Mouse (Mus musculus): ENCODE results near the gene Tssk4.

The Tssk4 gene

DNA sequence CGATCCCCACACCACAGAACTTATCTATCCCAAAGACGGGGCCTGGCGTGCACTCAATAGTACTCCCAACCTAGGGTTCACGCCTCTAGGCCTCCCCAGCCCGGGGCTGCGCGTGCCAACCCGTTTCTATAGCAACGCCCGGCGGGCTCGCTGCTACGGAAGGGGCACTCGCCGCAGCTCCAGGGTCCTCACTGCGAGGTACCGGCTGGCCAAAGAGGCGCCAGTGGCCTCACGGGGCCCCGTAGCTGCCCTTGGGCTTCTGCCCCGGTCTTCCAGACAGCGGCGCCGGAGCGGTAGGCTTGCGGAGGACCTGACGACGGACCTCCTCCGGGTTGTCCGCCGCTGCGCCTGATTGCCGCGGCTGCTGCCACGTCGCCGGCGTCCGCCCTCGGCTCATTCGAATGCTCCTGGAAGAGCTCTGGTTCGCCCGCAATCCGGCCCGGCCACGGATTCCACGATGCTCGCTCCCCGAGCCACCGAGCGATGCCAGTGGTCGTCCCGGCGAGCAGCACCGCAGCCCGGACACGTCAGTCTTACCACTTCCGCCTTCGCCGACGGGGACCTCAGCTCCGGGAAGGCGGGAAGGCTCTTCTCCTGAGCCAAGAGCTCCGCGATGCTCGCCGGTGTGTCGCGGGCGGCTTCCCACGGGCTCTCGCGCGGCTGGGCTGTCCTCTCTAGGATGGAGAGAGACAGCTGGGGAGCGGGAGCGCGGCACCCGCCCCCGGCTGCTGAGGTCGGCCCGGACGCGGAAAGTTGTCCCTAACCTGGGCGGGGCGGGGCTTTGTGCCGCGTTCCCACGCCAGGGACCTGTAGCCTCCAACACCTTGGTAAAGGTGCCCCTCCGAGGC, 6.7 kb upstream of the Tssk4 start, which contains the start of gene Tm9sf1:
Tm9sf1 (minus strand) TSS at position 747 of the 848 bp plus-strand sequence.
- DNase-seq (ENCODE audit: extremely low spot score) = peak; percentile 92

DNA sequence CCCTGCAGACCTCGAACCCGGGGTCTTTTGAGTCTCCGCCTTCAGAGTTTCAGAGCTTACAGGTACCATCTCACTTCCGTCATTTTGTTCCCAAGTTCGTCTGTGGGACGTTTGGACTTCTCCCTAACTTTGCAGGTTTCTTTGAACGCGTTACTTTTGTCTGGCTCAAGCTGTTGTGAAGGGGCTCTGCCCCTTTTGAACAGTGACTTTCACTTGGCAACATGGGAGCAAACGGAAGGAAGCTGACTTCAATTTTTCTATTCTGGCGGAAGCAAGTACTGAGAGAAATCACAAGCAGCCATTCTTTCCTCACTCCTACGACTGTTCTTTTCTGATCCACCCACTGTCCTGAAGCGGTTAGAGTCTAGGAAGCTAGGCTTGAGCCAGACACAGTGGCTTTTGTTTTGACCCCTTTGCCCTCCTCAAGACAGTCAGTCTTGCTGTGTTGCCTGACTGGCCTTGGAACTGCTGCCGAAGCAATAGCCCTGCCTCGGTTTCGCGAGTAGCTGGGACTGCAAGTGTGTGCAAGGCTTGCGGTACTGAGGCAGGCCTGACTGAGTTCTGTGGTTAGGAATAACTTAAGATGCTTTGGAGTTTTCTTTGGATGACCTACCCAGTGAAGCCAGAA, 5.6 kb upstream of the Tssk4 start:
- DNase-seq (ENCODE audit: extremely low spot score) = peak; percentile 24

DNA sequence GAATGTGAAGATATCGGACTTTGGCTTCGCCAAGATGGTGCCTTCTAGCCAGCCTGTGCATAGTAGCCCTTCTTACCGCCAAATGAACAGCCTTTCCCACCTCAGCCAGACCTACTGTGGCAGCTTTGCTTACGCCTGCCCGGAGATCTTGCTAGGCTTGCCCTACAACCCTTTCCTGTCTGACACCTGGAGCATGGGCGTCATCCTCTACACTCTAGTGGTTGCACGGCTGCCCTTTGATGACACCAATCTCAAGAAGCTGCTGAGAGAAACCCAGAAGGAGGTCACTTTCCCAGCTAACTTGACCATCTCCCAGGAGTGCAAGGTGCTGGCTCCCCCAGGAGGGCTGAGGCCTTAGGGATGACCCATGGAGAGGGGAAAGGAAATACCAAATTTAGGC, 1.5 kb downstream of the Tssk4 start:
- no peak for DNase-seq (ENCODE audit: extremely low spot score)

DNA sequence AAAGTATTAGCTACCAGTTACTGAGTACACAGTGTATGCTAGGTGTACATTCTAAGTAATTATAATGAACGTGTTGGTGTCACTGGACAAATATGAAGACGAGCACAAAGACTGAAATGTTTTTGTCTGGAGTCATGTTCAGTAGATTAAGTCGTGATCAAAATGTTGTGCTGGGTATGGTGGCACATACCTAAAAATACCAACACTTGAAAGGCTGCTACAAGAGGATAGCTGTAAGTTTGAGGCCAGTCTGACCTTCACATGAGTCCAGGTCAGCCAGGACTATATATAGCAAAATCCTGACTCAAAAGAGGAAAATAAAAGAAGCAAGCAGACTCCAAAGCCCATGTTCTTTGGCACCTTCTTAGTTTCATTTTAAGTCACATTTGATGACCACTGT, 7.0 kb downstream of the Tssk4 start:
- no peak for DNase-seq (ENCODE audit: extremely low spot score)

DNA sequence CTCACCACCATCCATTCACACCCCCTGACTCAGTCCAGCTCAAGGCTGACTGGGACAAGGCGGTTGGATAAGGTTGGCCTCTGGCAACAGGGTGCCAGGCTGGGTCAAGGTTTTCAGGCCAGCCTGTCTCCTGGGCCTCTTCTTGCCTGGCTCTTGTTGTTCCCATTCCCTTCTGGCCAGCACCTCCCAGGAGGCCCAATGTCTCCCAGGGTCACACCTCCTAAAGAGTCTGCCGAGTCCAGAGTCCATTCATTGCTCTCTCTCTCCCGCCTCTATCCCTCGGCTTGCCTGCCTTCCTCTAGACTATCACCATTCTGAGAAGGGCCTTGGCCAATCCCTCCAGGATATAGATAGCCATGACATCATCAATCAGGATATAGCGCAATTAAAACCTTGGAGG, 8.0 kb downstream of the Tssk4 start:
- DNase-seq (ENCODE audit: extremely low spot score) = no peak

DNA sequence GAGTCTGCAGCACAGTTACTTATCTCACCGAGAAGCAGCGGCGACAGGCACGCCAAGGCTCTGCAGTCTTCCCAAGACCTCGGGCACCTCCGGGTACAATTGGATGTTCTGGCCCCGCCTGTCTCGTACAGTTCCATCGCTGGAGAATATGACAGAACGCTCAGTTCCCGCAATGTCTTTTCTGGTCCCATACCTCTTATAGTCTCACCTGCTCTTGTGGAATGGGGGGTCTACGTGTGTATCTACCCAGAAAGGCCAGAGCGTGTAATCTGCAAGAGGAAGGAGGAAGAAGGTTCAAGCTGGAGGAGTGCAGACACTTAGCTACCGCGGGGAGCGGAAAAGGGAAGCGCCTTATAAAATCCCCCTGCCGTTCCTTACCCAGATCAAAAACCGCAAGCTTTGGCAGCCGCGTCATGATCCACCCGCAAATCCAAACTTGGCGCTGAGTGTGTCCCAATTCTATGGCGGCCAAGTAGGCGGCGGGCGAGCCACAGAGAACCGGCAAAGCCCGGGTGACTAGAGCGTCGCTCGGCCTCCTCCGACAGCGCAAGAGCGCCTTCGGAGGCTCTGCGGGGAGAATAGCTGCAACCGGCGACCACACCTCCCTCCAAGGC, 10.1 kb downstream of the Tssk4 start, which contains the start of gene Mdp1:
Mdp1 (minus strand) TSS at position 549 of the 614 bp plus-strand sequence.
- peak; percentile 82 for DNase-seq (ENCODE audit: extremely low spot score)

DNA sequence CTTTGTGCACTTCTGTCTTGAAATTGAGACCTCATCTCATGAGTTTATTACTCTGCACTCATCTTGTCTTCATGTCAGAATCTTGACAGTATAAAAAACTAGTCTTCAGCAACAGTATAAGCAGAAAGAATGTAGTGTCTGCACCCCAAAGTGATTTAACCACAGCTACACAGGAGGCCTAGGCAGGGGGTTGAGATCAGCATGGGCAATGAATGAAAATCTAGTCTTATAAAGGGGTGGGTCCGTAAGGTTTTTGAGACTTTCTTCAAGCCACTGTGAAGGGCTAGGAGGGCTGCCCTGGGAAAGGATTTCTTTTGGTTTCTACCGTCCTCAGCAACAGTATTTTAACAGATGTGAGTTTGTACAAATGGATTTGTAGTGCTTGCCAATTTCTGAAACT, 10.7 kb downstream of the Tssk4 start:
- no peak for DNase-seq (ENCODE audit: extremely low spot score)

DNA sequence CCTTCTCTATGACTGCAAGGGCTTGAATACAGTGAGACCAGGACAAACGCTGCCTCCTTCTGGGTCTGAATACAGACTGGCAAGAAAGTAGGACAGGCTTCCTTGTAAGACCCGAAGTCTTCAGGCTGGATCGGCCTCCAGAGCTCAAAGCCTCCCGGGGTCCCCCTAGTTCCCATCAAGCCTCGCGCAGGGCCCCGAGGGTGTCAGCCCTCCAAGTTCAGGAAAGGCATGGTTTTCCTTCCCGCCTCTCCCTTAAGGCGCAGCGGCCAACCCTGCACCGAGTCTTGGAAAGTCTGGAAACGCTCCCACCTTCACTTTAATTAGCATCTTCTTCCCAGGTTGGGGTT, 21.5 kb downstream of the Tssk4 start:
- DNase-seq (ENCODE audit: extremely low spot score) = no peak

DNA sequence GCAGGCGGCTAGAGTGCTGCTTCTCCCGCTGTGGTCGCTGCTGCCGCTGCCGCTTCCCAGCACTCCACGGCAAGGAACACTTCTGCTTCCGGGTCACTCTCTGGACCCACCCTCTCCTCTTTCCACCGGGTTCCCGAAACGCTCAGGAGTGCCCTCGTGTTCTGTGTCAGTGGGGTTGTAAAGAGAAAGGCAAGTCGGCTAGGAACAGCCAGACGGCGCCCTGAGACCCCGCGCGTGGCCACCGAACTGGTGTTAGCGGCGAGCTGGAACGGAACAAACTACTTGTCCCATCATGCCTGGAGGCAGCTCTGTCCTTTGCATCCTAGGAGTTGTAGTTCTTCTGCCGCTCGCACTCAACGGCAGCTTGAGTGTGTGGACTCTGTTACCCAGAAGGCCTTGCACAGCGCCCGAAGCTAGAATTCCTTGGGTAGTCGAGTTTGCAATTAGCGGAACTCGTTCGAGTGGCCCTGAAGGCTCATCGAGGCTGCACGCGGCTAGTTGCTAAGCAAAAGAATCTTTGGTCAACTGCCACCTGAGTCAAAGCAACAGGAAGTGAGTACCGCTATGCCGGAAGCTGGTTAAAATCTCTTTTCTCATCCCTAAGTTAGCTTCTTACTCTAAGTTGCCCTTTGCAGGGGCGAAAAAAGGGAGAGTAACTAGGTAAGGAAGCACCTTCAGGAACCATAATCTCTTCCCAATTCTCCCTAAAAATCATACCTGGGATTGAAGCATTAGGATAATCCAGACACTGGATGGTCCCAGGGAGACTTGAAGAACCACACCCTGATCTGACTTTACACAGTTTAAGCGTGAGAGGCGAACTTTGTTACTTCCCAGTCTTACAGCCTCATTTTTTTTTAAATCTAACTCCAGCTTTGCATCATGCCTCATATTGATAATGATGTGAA, 22.1 kb downstream of the Tssk4 start, which contains the start of the genes Gmpr2 and Nedd8:
Gmpr2 (plus strand) TSS at position 109 of the 908 bp plus-strand sequence.
Nedd8 (minus strand) TSS at position 292 of the 908 bp plus-strand sequence.
- DNase-seq (ENCODE audit: extremely low spot score) = peak; percentile 94

DNA sequence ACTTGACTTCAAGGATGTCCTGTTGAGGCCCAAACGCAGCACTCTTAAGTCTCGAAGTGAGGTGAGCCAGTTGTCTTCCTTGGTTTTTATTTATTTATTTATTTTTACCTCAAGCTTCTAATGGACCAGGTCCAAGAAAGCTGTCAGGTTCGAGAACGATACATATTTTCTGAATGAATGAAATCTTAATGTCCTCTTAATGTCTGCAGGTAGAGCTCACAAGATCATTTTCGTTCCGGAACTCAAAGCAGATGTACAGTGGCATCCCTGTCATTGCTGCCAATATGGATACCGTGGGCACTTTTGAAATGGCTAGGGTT, 22.7 kb downstream of the Tssk4 start:
- DNase-seq (ENCODE audit: extremely low spot score) = no peak

DNA sequence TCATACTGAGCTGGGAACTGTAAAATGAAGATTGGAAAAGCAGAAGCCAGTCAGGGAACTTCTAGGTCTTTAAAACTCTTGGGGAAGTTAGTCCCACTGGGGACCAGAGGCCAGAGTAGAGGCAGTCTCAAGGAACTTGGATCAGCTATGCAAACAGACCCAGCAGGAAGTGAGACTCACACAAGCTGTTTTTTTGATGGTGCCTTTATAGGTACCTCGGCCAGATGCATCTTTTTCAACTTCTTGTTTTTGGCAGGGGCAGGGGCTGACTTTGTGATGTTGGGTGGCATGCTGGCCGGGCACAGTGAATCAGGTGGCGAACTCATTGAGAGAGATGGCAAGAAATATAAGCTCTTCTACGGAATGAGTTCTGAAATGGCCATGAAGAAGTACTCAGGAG, 27.6 kb downstream of the Tssk4 start:
- DNase-seq (ENCODE audit: extremely low spot score) = no peak

DNA sequence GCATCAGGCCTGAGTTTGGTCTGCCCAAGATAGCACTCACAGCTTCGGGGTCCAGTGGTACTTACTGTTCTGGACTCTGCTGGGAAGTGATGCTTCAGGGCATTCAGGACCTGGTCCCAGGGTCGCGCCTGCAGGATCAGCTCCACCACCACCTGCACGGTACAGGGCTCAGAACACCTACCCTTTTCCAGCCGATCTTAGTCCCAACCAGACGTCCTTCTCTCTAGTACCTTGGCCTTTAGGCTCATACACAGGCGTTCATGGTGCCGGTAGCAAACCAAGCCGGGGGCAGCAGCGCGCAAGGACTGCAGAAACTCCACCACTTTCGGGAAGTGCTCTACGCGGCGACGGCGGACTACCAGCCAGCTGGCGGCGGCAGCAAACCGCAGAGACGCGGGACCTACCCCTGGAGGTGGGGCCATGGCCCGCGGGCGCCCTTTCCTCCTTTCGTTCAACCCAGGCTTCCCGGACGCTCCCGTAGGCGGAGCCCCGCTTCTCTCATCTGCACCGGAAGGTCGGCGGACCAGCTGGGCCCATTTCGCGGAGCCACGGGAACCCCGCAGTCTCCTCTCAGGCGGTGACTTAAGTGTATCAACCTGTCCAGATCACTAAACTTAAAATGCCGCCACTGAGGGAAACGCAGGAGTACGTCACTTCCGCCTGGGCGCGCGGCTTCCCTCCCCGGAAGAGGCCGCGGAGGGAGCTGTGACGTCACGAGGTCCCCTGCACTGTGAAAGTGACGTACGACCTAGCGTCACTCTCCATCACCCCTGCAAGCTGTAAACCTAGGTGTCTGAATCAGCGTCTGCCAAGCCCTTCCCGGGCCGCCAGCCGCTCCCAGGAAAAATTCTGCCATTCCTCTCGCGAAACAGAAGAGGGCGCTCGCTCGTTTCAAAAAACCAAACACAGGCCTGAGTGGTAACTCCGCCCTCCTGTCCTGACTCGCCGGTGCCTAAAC, 31.5 kb downstream of the Tssk4 start, which contains the start of gene Tinf2:
Tinf2 (minus strand) TSS at position 661 of the 958 bp plus-strand sequence.
- DNase-seq (ENCODE audit: extremely low spot score) = peak; percentile 98

DNA sequence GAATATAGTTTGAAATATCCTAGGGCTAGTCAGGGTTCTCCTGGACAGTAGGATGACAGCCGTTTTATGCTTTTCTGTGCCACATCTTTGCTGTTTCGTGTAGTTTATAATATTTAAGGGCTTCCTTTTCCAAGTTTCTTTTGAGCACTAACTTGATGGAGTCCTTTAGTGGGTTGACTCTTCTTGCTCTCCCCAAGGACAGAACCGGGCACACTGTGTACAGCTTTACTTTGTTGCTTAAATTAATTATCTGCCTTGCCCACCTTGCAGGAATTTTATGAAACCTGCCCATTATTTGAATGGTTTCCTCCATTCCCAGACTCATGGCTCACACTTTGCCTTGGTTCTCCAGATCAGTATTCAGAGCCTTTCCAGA, 32.1 kb downstream of the Tssk4 start:
- DNase-seq (ENCODE audit: extremely low spot score) = no peak

DNA sequence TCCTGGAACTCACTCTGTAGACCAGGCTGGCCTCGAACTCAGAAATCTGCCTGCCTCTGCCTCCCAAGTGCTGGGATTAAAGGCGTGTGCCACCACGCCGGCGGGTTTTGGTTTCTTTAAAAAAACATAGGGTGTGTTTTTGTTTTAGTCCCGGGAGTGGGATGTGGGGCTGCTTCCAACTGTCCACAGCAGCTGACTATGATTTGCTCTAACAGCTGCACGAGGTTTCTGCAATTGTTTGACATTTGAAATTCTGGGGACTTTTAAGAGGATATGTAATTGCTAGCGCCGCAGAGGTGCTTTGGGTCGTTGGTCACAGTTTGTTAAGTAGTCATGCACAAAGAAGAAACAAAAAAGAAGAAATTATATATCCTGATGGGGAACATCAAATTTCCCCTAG, 39.4 kb downstream of the Tssk4 start:
- no peak for DNase-seq (ENCODE audit: extremely low spot score)

DNA sequence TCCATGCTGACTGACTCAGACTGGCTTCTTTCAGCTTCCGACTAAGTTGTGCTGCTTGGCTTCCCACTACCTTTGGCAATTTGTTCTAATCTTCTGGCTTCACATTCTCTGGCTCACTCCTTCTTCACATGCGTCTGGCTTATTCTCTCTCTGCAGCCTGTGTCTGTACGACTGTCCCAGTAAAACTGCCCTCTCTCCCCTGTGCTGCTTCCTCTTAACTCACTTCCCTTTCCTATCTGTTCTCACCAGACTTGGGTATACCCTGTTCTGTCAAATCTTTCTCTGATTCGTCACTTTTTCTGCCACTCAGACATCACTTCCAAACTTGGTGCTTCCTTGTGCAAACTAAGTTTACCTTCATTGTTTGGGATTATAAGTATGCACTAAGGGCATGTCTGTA, 47.2 kb downstream of the Tssk4 start:
- no peak for DNase-seq (ENCODE audit: extremely low spot score)

DNA sequence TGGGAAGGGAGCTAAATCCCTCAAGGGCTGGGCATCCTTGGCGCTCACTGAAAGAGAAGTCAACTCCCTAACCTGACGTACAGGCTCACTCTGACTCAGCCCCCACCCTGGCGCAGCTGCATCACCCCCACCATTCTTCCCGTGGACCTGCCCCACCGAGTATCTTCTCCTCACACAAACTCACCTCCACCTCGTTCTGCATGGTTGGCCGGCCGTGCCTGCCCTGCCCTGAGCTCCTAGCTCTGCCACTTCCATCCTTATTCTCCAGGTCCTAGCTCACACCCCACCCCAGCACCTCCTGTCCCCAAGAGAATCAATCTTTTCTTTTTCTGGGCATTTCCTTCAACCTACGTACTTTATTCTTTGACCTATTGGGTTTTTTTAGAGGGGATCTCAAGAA, 51.1 kb downstream of the Tssk4 start:
- no peak for DNase-seq (ENCODE audit: extremely low spot score)
